Mouse (Mus musculus) bone marrow, adult 2 months (tissue): ENCODE results near the gene Gng7.

Experiments used
- CTCF ChIP-seq: fragments of 200-500 bp; IDR thresholded peaks from 2 replicates; pipeline ENCODE4 v1.5.1; 2011; ENCODE audit warnings: low read length, control low read depth; ENCODE audit not compliant: control insufficient read depth, insufficient read depth
- POLR2A ChIP-seq: fragments of 200-500 bp; IDR thresholded peaks from 2 replicates; pipeline ENCODE4 v1.6.1; 2011; ENCODE audit warnings: low read depth, mild to moderate bottlenecking, control low read depth, low read length, borderline replicate concordance; ENCODE audit not compliant: control insufficient read depth

DNA sequence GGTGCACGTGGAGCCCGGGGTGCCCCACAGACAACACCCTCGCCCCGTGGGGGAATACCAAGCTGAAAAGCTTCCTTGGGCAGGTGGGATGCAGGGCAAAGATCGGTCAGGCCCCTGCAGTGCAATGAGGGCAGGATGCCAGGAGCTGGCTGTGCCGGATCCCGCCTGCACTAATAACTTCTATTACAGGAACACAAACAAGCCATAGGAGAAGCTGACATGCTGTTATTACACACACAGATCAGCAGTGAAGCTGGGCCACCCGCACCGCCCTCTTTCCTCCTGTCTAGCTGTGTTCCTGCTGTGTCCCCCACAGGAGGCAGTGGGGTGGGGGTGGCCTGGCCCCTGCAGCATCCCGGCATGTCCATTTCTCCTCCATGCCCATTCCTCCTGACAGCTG lies 14.3 kb upstream of the Gng7 start:
- TF ChIP-seq CTCF (no peak), POLR2A (no peak)
